Comparison of ENCODE assay signal across 33 mouse cellular contexts in the genomic region with DNA sequence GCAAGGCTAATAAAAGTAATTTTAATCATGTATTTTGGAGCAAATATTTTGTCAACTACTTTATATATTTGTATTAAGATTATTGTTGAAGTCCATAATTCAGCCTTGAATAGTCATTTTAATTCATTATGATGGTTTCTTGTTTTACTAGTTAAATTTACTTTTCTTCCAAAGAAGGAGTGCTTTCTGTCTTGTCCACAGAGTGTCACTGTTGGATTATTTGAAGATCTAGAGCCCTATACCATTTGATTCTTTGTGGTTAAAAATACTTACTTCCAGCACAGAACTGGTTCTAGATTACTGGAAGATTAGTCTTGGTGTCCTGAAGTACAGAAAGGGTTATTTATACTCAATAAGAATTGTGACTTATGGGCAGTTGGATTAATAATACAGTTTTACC. TPM values are rescaled to one million over a fixed set of nuclear protein-coding genes. Genes with fewer than 3 reads are reported as not detected.
DNase-seq lines count a peak whose midpoint lies in the region; ATAC-seq and TF ChIP-seq lines count a peak whose summit lies in the region.
"Had no signal": no experiment of that assay in that cellular context is flagged by ENCODE, and none has a peak within 500 bp of the region (broad histone marks: within the 10 kb centered on the region; RNA-seq: fewer than 3 reads in every experiment).

No protein-coding gene starts in this region.

- intact Hi-C loops in left cerebral cortex, adult 2 months (cut with DNase I), result no loop called here
- intact Hi-C loops in left cerebral cortex, postnatal 25 days (cut with DNase I), result loop anchor here (10.0 kb wide), 1 partner anchor 508 kb away; no protein-coding TSS in a partner anchor

- H3K4me1 ChIP-seq in forebrain, postnatal 0 days (ENCODE audit: insufficient read depth), result no peaks in the 10 kb centered on the region
- H3K4me1 ChIP-seq in forebrain, embryonic 10.5 days, result no peaks in the 10 kb centered on the region
- H3K4me1 ChIP-seq in stomach, postnatal 0 days (replicated peaks; ENCODE audit: control insufficient read depth, insufficient read depth), result no peaks in the 10 kb centered on the region
- H3K4me1 ChIP-seq: hindbrain, embryonic 12.5 days; hindbrain, embryonic 15.5 days had no signal

- no peaks in the 10 kb centered on the region for H3K27me3 ChIP-seq in forebrain, postnatal 0 days (ENCODE audit: insufficient read depth, low read length)
- peaks cover 52% of the 10 kb centered on the region for H3K27me3 ChIP-seq in forebrain, embryonic 10.5 days (ENCODE audit: poor library complexity, severe bottlenecking)
- no peaks in the 10 kb centered on the region for H3K27me3 ChIP-seq in stomach, postnatal 0 days (ENCODE audit: control insufficient read depth, insufficient read depth, low read length)
- H3K27me3 ChIP-seq: CH12.LX; hindbrain, embryonic 15.5 days had no signal

- peak; percentile 20 for DNase-seq in forebrain, postnatal 0 days
- no peak for DNase-seq in forebrain, embryonic 10.5 days (ENCODE audit: extremely low spot score, low spot score)
- no peak for DNase-seq in left cerebral cortex, adult 2 months (ENCODE audit: extremely low spot score in 1 of 2, low spot score in 2 of 2)
- DNase-seq in left cerebral cortex, postnatal 25 days (ENCODE audit: low spot score in 2 of 2), result no peak
- peak; percentile 2 for DNase-seq in brain, adult 2 months (ENCODE audit: low read depth, low spot score)
- no peak for DNase-seq in stomach, postnatal 0 days (ENCODE audit: low spot score)
- no peak for DNase-seq in adrenal gland, postnatal 25 days
- DNase-seq: adrenal gland, postnatal 10 days; B cell, adult 2 months; cerebellum, adult 18-20 months; cerebellum, adult 9-10 months; cerebellum, postnatal 14 days; gastrocnemius, adult 2 months; gastrocnemius, postnatal 14 days; heart, adult 11 months had no signal

- H3K9ac ChIP-seq in forebrain, postnatal 0 days, result no peak overlapping the region
- H3K9ac ChIP-seq in stomach, postnatal 0 days (ENCODE audit: low read length), result no peak overlapping the region
- H3K9ac ChIP-seq: hindbrain, embryonic 12.5 days; hindbrain, embryonic 15.5 days had no signal

- H3K36me3 ChIP-seq in forebrain, postnatal 0 days (ENCODE audit: insufficient read depth), result no peaks in the 10 kb centered on the region
- H3K36me3 ChIP-seq in forebrain, embryonic 10.5 days (replicated peaks), result no peaks in the 10 kb centered on the region
- no peaks in the 10 kb centered on the region for H3K36me3 ChIP-seq in stomach, postnatal 0 days (ENCODE audit: control insufficient read depth, insufficient read depth, low read length)
- H3K36me3 ChIP-seq: G1E; hindbrain, embryonic 12.5 days; hindbrain, embryonic 15.5 days had no signal

- no peak overlapping the region for H3K4me3 ChIP-seq in forebrain, postnatal 0 days (ENCODE audit: low read depth, low read length)
- H3K4me3 ChIP-seq in forebrain, embryonic 10.5 days, result no peak overlapping the region
- H3K4me3 ChIP-seq in left cerebral cortex, adult 2 months, result no peak overlapping the region
- no peak overlapping the region for H3K4me3 ChIP-seq in stomach, postnatal 0 days (ENCODE audit: low read depth, low read length)
- H3K4me3 ChIP-seq: gastrocnemius, adult 2 months; hindbrain, embryonic 12.5 days; hindbrain, embryonic 15.5 days had no signal

- H3K27ac ChIP-seq in forebrain, postnatal 0 days (ENCODE audit: low read depth, low read length), result no peak overlapping the region
- no peak overlapping the region for H3K27ac ChIP-seq in forebrain, embryonic 10.5 days
- H3K27ac ChIP-seq in left cerebral cortex, adult 2 months, result no peak overlapping the region
- H3K27ac ChIP-seq in stomach, postnatal 0 days (replicated peaks), result no peak overlapping the region
- H3K27ac ChIP-seq: gastrocnemius, adult 2 months; hindbrain, embryonic 12.5 days; hindbrain, embryonic 15.5 days had no signal

- H3K9me3 ChIP-seq in forebrain, postnatal 0 days (ENCODE audit: low read length), result no peaks in the 10 kb centered on the region
- H3K9me3 ChIP-seq in forebrain, embryonic 10.5 days, result no peaks in the 10 kb centered on the region
- H3K9me3 ChIP-seq in stomach, postnatal 0 days (ENCODE audit: control insufficient read depth, low read length), result no peaks in the 10 kb centered on the region
- H3K9me3 ChIP-seq: G1E; hindbrain, embryonic 12.5 days; hindbrain, embryonic 15.5 days had no signal

- peak; percentile 35 for TF ChIP-seq CTCF in forebrain, postnatal 0 days (IDR thresholded peaks at IDR 0.05; ENCODE audit: low read depth)
- TF ChIP-seq CTCF in left cerebral cortex, adult 2 months (IDR thresholded peaks at IDR 0.05), result peak; percentile 32
- peak; percentile 19; the same call in 1 of the 2 replicates for TF ChIP-seq CTCF in stomach, postnatal 0 days (IDR thresholded peaks at IDR 0.05; ENCODE audit: low read depth)

- TF ChIP-seq EP300 in stomach, postnatal 0 days (optimal IDR thresholded peaks at IDR 0.05), result no peak

- ATAC-seq in forebrain, postnatal 0 days, result no peak
- no peak for ATAC-seq in stomach, postnatal 0 days (ENCODE audit: low FRiP score, low TSS enrichment)
- ATAC-seq: forebrain, embryonic 16.5 days; inflammation-experienced regulatory T-cells, adult 6 months; Patski had no signal

- H3K4me2 ChIP-seq in forebrain, postnatal 0 days (ENCODE audit: low read depth), result no peak overlapping the region
- H3K4me2 ChIP-seq in stomach, postnatal 0 days (replicated peaks; ENCODE audit: low read depth), result no peak overlapping the region
- H3K4me2 ChIP-seq: heart, embryonic 11.5 days; hindbrain, embryonic 12.5 days; hindbrain, embryonic 15.5 days had no signal

RNA-seq across cellular contexts. Expression of gene Gm15262, which starts 29.2 kb away (rescaled TPM):
- total RNA-seq in forebrain, postnatal 0 days (2014; rRNA removed), result not detected in 2 replicates
- not detected in 2 replicates for polyA plus RNA-seq in forebrain, postnatal 0 days (2015; fragmentation: Nextera tagmentation; extraction: Ambion mirVana)
- not detected in 2 replicates for polyA plus RNA-seq in forebrain, embryonic 10.5 days (2016; fragmentation: Nextera tagmentation; extraction: Ambion mirVana)
- not detected for total RNA-seq in left cerebral cortex, adult 2 months (2021)
- total RNA-seq in left cerebral cortex, postnatal 25 days (2021), result not detected
- polyA plus RNA-seq in stomach, postnatal 0 days (2015; fragmentation: Nextera tagmentation; extraction: Ambion mirVana), result not detected in 2 replicates
- total RNA-seq in adrenal gland, postnatal 25 days (2021), result not detected in 2 replicates
- total RNA-seq: adrenal gland, adult 18-20 months; adrenal gland, postnatal 10 days; adrenal gland, postnatal 4 days; CH12.LX; G1E; gastrocnemius, adult 2 months; heart, adult 8-10 months; heart, postnatal 25 days; hematopoietic stem cell, adult 5-6 weeks had no signal
- polyA plus RNA-seq: embryonic facial prominence, embryonic 11.5 days; forebrain, embryonic 11.5 days; forebrain, embryonic 16.5 days; frontal cortex, adult 2 months; G1E; heart, embryonic 11.5 days; heart, embryonic 14.5 days; heart, postnatal 0 days; hindbrain, embryonic 12.5 days; hindbrain, embryonic 15.5 days; inflammation-experienced regulatory T-cells, adult 6 months; Patski had no signal

Comparison
In these comparisons a context has a peak if more than half of its experiments do, and no peak if none do; other contexts are left out.
1. DNase-seq: peak in forebrain, postnatal 0 days (single experiment) and brain, adult 2 months (single experiment); none in forebrain, embryonic 10.5 days (single experiment), left cerebral cortex, adult 2 months (0 of 2), left cerebral cortex, postnatal 25 days (0 of 2), stomach, postnatal 0 days (single experiment) and adrenal gland, postnatal 25 days (single experiment).
2. Peak in every context shown above with its lines, with median percentiles within 50 percentile points of each other: CTCF ChIP-seq.